Mouse (Mus musculus) midbrain, embryonic 16.5 days (tissue): Measurements from ENCODE around the gene Tnpo1. TPM values are rescaled to one million over a fixed set of nuclear protein-coding genes. Genes with fewer than 3 reads are reported as not detected.
A peak's percentile ranks its signal among the peaks of the same experiment; 100 is the strongest.

Experiments used
- ATAC-seq: fragments of 200-750 bp; cut with Nextera tagmentation; 2 replicates; pipeline ENCODE4 v1.8.0; 2017; ENCODE audit warnings: moderate TSS enrichment
- H3K27ac ChIP-seq: fragments of 300-500 bp; sonication (generic); 2 replicates; pipeline ENCODE4 v1.5.1; 2014; ENCODE audit warnings: mild to moderate bottlenecking, low read length, mixed read lengths
- H3K27me3 ChIP-seq: fragments of 300-500 bp; sonication (generic); 2 replicates; pipeline ENCODE4 v1.6.1; 2014; ENCODE audit warnings: low read depth, low read length, mixed read lengths; ENCODE audit not compliant: control insufficient read depth, insufficient read depth
- H3K36me3 ChIP-seq: fragments of 300-500 bp; sonication (generic); 2 replicates; pipeline ENCODE4 v1.6.1; 2014; ENCODE audit warnings: mild to moderate bottlenecking, low read length, moderate library complexity, mixed read lengths; ENCODE audit not compliant: control insufficient read depth, insufficient read depth
- H3K4me1 ChIP-seq: fragments of 300-500 bp; sonication (generic); 2 replicates; pipeline ENCODE4 v1.6.1; 2014; ENCODE audit warnings: mild to moderate bottlenecking, low read length, mixed read lengths; ENCODE audit not compliant: control insufficient read depth, insufficient read depth
- H3K4me2 ChIP-seq: fragments of 300-500 bp; sonication (generic); 2 replicates; pipeline ENCODE4 v1.6.1; 2014; ENCODE audit warnings: mild to moderate bottlenecking, low read length, mixed read lengths
- H3K4me3 ChIP-seq: fragments of 300-500 bp; sonication (generic); 2 replicates; pipeline ENCODE4 v1.5.1; 2014; ENCODE audit warnings: low read depth, mild to moderate bottlenecking, low read length, moderate library complexity, mixed read lengths
- H3K9ac ChIP-seq: fragments of 300-500 bp; sonication (generic); 2 replicates; pipeline ENCODE4 v1.6.1; 2014; ENCODE audit warnings: low read depth, low read length, mixed read lengths
- H3K9me3 ChIP-seq: fragments of 300-500 bp; sonication (generic); replicated peaks from 2 replicates; pipeline ENCODE4 v1.6.1; 2014; ENCODE audit warnings: mild to moderate bottlenecking, low read length, mixed read lengths; ENCODE audit not compliant: control insufficient read depth, poor library complexity, severe bottlenecking
- whole genome bisulfite sequencing: fragments of 180-500 bp; shearing (Covaris S2); extraction: QIAGEN DNeasy Blood & Tissue Kit; methylation state at CpG from one replicate; pipeline ENCODE4 v1.1.7; 2014; 5-methylcytosine and 5-hydroxymethylcytosine counted together
- polyA plus RNA-seq: library from polyadenylated mRNA; unstranded; fragments of >200 nt; fragmentation: Nextera tagmentation; extraction: Ambion mirVana; gene quantifications from 2 replicates; pipeline ENCODE4 v1.2.1, GENCODE M21; 2015

The Tnpo1 gene
- polyA plus RNA-seq: 40.8 and 45.2 TPM in 2 replicates

- Histone ChIP-seq H3K27me3 (no peaks in the 10 kb centered on the region), H3K36me3 (no peaks in the 10 kb centered on the region)
- WGBS: under 1% methylated on average over 69 of the region's 75 CpGs
Measured at GRCm38 (mm10) chr13:98926213-98926957, at the start of gene Tnpo1. TSS of gene Tnpo1 (minus strand) at chr13:98926384.

GRCm38 (mm10) chr13:98972090-98972489 lies 45.9 kb upstream of the Tnpo1 start:
- ATAC-seq: no peak
- WGBS: 91% methylated on average over 3 of the region's 3 CpGs
- H3K9ac ChIP-seq: no peak overlapping the region

More at GRCm38 (mm10) chr13:98926213-98926957, at the start of gene Tnpo1:
- Histone ChIP-seq H3K9ac (peak within 1 kb of the TSS; percentile 100), H3K4me1 (peaks cover 24% of the 10 kb centered on the region), H3K4me2 (peak within 1 kb of the TSS; percentile 74), H3K4me3 (peak within 1 kb of the TSS; percentile 96), H3K27ac (peak within 1 kb of the TSS; percentile 96), H3K9me3 (no peaks in the 10 kb centered on the region)
- ATAC-seq: peak; percentile 94

GRCm38 (mm10) chr13:98971641-98972040 lies 45.5 kb upstream of the Tnpo1 start:
- WGBS: 78% methylated on average over 5 of the region's 5 CpGs
- no peaks in the 10 kb centered on the region for H3K27me3 ChIP-seq
- no peaks in the 10 kb centered on the region for H3K36me3 ChIP-seq
- H3K4me2 ChIP-seq: no peak overlapping the region
- H3K4me3 ChIP-seq: no peak overlapping the region
- H3K9me3 ChIP-seq: no peaks in the 10 kb centered on the region; the same call in 1 of the 2 replicates
- no peak overlapping the region for H3K9ac ChIP-seq
- H3K4me1 ChIP-seq: no peaks in the 10 kb centered on the region
- ATAC-seq: no peak
- no peak overlapping the region for H3K27ac ChIP-seq

More at GRCm38 (mm10) chr13:98972090-98972489, 45.9 kb upstream of the Tnpo1 start:
- Histone ChIP-seq H3K27me3 (no peaks in the 10 kb centered on the region), H3K9me3 (no peaks in the 10 kb centered on the region; the same call in 1 of the 2 replicates), H3K4me2 (no peak overlapping the region), H3K4me1 (no peaks in the 10 kb centered on the region), H3K36me3 (no peaks in the 10 kb centered on the region), H3K4me3 (no peak overlapping the region), H3K27ac (no peak overlapping the region)

- WGBS: 84% methylated on average over 4 of the region's 4 CpGs
- no peaks in the 10 kb centered on the region for H3K9me3 ChIP-seq
- H3K4me2 ChIP-seq: no peak overlapping the region
- H3K36me3 ChIP-seq: no peaks in the 10 kb centered on the region
- no peak overlapping the region for H3K27ac ChIP-seq
- no peak for ATAC-seq
- H3K4me1 ChIP-seq: no peaks in the 10 kb centered on the region
- H3K4me3 ChIP-seq: no peak overlapping the region
- H3K9ac ChIP-seq: no peak overlapping the region
- no peaks in the 10 kb centered on the region for H3K27me3 ChIP-seq
Measured at GRCm38 (mm10) chr13:98968517-98968916, 42.3 kb upstream of the Tnpo1 start.

- Histone ChIP-seq H3K9me3 (no peaks in the 10 kb centered on the region), H3K4me2 (no peak overlapping the region), H3K27ac (no peak overlapping the region), H3K4me3 (no peak overlapping the region), H3K36me3 (no peaks in the 10 kb centered on the region), H3K4me1 (no peaks in the 10 kb centered on the region), H3K27me3 (no peaks in the 10 kb centered on the region), H3K9ac (no peak overlapping the region)
- WGBS: 88% methylated on average over 6 of the region's 6 CpGs
- no peak for ATAC-seq
Measured at GRCm38 (mm10) chr13:98967942-98968341, 41.8 kb upstream of the Tnpo1 start.

- no peaks in the 10 kb centered on the region for H3K9me3 ChIP-seq
- 84% methylated on average over 5 of the region's 5 CpGs for WGBS
- H3K27ac ChIP-seq: no peak overlapping the region
- no peak overlapping the region for H3K4me3 ChIP-seq
- no peaks in the 10 kb centered on the region for H3K27me3 ChIP-seq
- no peaks in the 10 kb centered on the region for H3K4me1 ChIP-seq
- no peak for ATAC-seq
- no peaks in the 10 kb centered on the region for H3K36me3 ChIP-seq
- H3K9ac ChIP-seq: no peak overlapping the region
- no peak overlapping the region for H3K4me2 ChIP-seq
Measured at GRCm38 (mm10) chr13:98966583-98966982, 40.4 kb upstream of the Tnpo1 start.

GRCm38 (mm10) chr13:98963612-98964011 lies 37.4 kb upstream of the Tnpo1 start:
- H3K36me3 ChIP-seq: no peaks in the 10 kb centered on the region
- H3K4me1 ChIP-seq: no peaks in the 10 kb centered on the region
- no peaks in the 10 kb centered on the region for H3K9me3 ChIP-seq
- ATAC-seq: no peak
- no peak overlapping the region for H3K9ac ChIP-seq
- 96% methylated on average over 1 of the region's 1 CpGs for WGBS
- no peak overlapping the region for H3K4me3 ChIP-seq
- H3K4me2 ChIP-seq: no peak overlapping the region
- H3K27me3 ChIP-seq: no peaks in the 10 kb centered on the region
- no peak overlapping the region for H3K27ac ChIP-seq

- Histone ChIP-seq H3K4me1 (0 out of 2 replicates have a peak, but pooled peaks cover 2% of the 10 kb centered on the region), H3K9me3 (no peaks in the 10 kb centered on the region), H3K27ac (no peak overlapping the region), H3K9ac (no peak overlapping the region), H3K4me3 (no peak overlapping the region), H3K36me3 (no peaks in the 10 kb centered on the region), H3K27me3 (no peaks in the 10 kb centered on the region), H3K4me2 (no peak overlapping the region)
- 29% methylated on average over 2 of the region's 2 CpGs for WGBS
- ATAC-seq: 0 out of 2 replicates have a peak, but pooled peaks have one; percentile 45
Measured at GRCm38 (mm10) chr13:98958177-98958576, 32.0 kb upstream of the Tnpo1 start.

GRCm38 (mm10) chr13:98956209-98956608 lies 30.0 kb upstream of the Tnpo1 start:
- H3K27ac ChIP-seq: no peak overlapping the region
- no peak for ATAC-seq
- H3K4me2 ChIP-seq: no peak overlapping the region
- no peak overlapping the region for H3K4me3 ChIP-seq
- no peaks in the 10 kb centered on the region for H3K27me3 ChIP-seq
- WGBS: 81% methylated on average over 2 of the region's 2 CpGs
- H3K9ac ChIP-seq: no peak overlapping the region
- 0 out of 2 replicates have a peak, but pooled peaks cover 2% of the 10 kb centered on the region for H3K4me1 ChIP-seq
- H3K9me3 ChIP-seq: no peaks in the 10 kb centered on the region
- no peaks in the 10 kb centered on the region for H3K36me3 ChIP-seq
